Comparison of ENCODE assay signal across 32 mouse cellular contexts in the genomic region with DNA sequence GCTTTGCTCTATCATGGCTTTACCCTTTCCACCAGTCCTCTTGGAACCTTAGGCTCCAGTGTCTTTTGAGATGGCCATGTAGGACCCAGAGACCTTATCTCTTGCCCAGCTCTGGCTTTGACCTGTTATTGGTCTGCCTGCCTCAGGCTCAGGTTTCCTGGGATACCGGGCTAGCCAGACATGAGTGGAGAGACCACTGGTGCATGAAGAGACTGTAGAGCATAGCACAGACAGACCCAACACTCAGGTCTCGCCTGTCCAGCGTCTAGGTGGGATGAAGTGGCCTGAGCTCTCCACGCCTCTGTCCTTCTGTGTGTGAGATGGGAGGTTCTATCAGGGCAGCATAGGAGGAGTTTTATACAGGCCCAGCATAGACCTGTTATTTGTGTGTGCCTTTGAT. TPM values are rescaled to one million over a fixed set of nuclear protein-coding genes. Genes with fewer than 3 reads are reported as not detected.
DNase-seq lines count a peak whose midpoint lies in the region; ATAC-seq and TF ChIP-seq lines count a peak whose summit lies in the region.
"Had no signal": no experiment of that assay in that cellular context is flagged by ENCODE, and none has a peak within 500 bp of the region (broad histone marks: within the 10 kb centered on the region; RNA-seq: fewer than 3 reads in every experiment).

No protein-coding gene starts in this region.

- no peak overlapping the region for H3K4me3 ChIP-seq in heart, embryonic 13.5 days
- H3K4me3 ChIP-seq in kidney, embryonic 15.5 days (replicated peaks), result no peak overlapping the region
- H3K4me3 ChIP-seq in lung, embryonic 16.5 days (ENCODE audit: low read length), result no peak overlapping the region
- H3K4me3 ChIP-seq in lung, postnatal 0 days (ENCODE audit: low read depth, low read length), result no peak overlapping the region
- no peak overlapping the region for H3K4me3 ChIP-seq in embryonic facial prominence, embryonic 15.5 days (replicated peaks)
- H3K4me3 ChIP-seq: heart, adult 2 months; hindbrain, embryonic 15.5 days; limb, embryonic 13.5 days; midbrain, embryonic 12.5 days; neural tube, embryonic 15.5 days; stomach, embryonic 15.5 days had no signal

- H3K27ac ChIP-seq in heart, embryonic 13.5 days (replicated peaks), result 0 out of 2 replicates have a peak overlapping the region, but pooled peaks have one; percentile 25
- H3K27ac ChIP-seq in kidney, embryonic 15.5 days, result peak overlapping the region; percentile 94
- H3K27ac ChIP-seq in lung, embryonic 16.5 days (ENCODE audit: low read length), result peak overlapping the region; percentile 60
- H3K27ac ChIP-seq in lung, postnatal 0 days (ENCODE audit: low read length), result no peak overlapping the region
- 0 out of 2 replicates have a peak overlapping the region, but pooled peaks have one; percentile 23 for H3K27ac ChIP-seq in embryonic facial prominence, embryonic 15.5 days (replicated peaks)
- H3K27ac ChIP-seq: heart, adult 2 months; hindbrain, embryonic 15.5 days; limb, embryonic 13.5 days; liver, embryonic 14.5 days; midbrain, embryonic 12.5 days; neural tube, embryonic 15.5 days had no signal

- no peak for ATAC-seq in heart, embryonic 13.5 days (ENCODE audit: extremely low read depth, insufficient number of reproducible peaks, low FRiP score, low TSS enrichment)
- peak; percentile 80 for ATAC-seq in kidney, embryonic 15.5 days (replicated peaks; ENCODE audit: low FRiP score)
- ATAC-seq in lung, embryonic 16.5 days (ENCODE audit: low read depth), result no peak
- no peak for ATAC-seq in lung, postnatal 0 days
- ATAC-seq in embryonic facial prominence, embryonic 15.5 days (ENCODE audit: insufficient number of reproducible peaks, low FRiP score, low TSS enrichment, low read depth), result no peak
- ATAC-seq: Patski had no signal

- no peak for DNase-seq in heart, adult 8-10 months (ENCODE audit: low spot score)
- DNase-seq in kidney, adult 11 months, result no peak
- no peak for DNase-seq in lung, postnatal 0 days (ENCODE audit: low spot score)
- DNase-seq: adrenal gland, adult 2 months; B cell, adult 2 months; cerebellum, adult 11-12 months; cerebellum, postnatal 14 days; gastrocnemius, postnatal 14 days; heart, adult 2 months; heart, postnatal 10 days; layer of hippocampus, adult 9-11 months; lung, postnatal 14 days; right cerebral cortex, adult 18-20 months; right cerebral cortex, postnatal 4 days; thymus, adult 2 months; thymus, postnatal 4 days had no signal

- H3K4me2 ChIP-seq in heart, embryonic 13.5 days, result no peak overlapping the region
- peak overlapping the region; percentile 25; the same call in 1 of the 2 replicates for H3K4me2 ChIP-seq in kidney, embryonic 15.5 days
- no peak overlapping the region for H3K4me2 ChIP-seq in lung, embryonic 16.5 days (ENCODE audit: low read depth, low read length)
- no peak overlapping the region for H3K4me2 ChIP-seq in lung, postnatal 0 days (replicated peaks; ENCODE audit: low read depth, low read length)
- no peak overlapping the region for H3K4me2 ChIP-seq in embryonic facial prominence, embryonic 15.5 days (replicated peaks)
- H3K4me2 ChIP-seq: hindbrain, embryonic 15.5 days; midbrain, embryonic 12.5 days; neural tube, embryonic 15.5 days had no signal

- H3K4me1 ChIP-seq in heart, embryonic 13.5 days, result peaks cover 29% of the 10 kb centered on the region
- peaks cover 84% of the 10 kb centered on the region for H3K4me1 ChIP-seq in kidney, embryonic 15.5 days
- H3K4me1 ChIP-seq in lung, embryonic 16.5 days (replicated peaks; ENCODE audit: control insufficient read depth, insufficient read depth, low read length), result peaks cover 13% of the 10 kb centered on the region
- no peaks in the 10 kb centered on the region for H3K4me1 ChIP-seq in lung, postnatal 0 days (ENCODE audit: insufficient read depth, low read depth, low read length)
- peaks cover 13% of the 10 kb centered on the region for H3K4me1 ChIP-seq in embryonic facial prominence, embryonic 15.5 days

- no peak for TF ChIP-seq CTCF in lung, postnatal 0 days (IDR thresholded peaks at IDR 0.05)

- no peak for TF ChIP-seq EP300 in lung, postnatal 0 days (IDR thresholded peaks at IDR 0.05)

- no peaks in the 10 kb centered on the region for H3K36me3 ChIP-seq in heart, embryonic 13.5 days
- no peaks in the 10 kb centered on the region for H3K36me3 ChIP-seq in kidney, embryonic 15.5 days
- H3K36me3 ChIP-seq in lung, embryonic 16.5 days (ENCODE audit: control insufficient read depth, insufficient read depth, low read length), result no peaks in the 10 kb centered on the region
- H3K36me3 ChIP-seq in lung, postnatal 0 days (ENCODE audit: insufficient read depth, low read length), result no peaks in the 10 kb centered on the region
- no peaks in the 10 kb centered on the region for H3K36me3 ChIP-seq in embryonic facial prominence, embryonic 15.5 days
- H3K36me3 ChIP-seq: G1E; hindbrain, embryonic 15.5 days; limb, embryonic 13.5 days; stomach, embryonic 15.5 days had no signal

- H3K9me3 ChIP-seq in heart, embryonic 13.5 days, result no peaks in the 10 kb centered on the region
- H3K9me3 ChIP-seq in kidney, embryonic 15.5 days (replicated peaks), result no peaks in the 10 kb centered on the region
- no peaks in the 10 kb centered on the region for H3K9me3 ChIP-seq in lung, embryonic 16.5 days (ENCODE audit: control insufficient read depth, low read length)
- no peaks in the 10 kb centered on the region for H3K9me3 ChIP-seq in lung, postnatal 0 days (ENCODE audit: low read length)
- H3K9me3 ChIP-seq in embryonic facial prominence, embryonic 15.5 days (replicated peaks), result no peaks in the 10 kb centered on the region
- H3K9me3 ChIP-seq: G1E; hindbrain, embryonic 15.5 days; limb, embryonic 13.5 days; midbrain, embryonic 12.5 days; neural tube, embryonic 15.5 days; stomach, embryonic 15.5 days had no signal

- no peak overlapping the region for H3K9ac ChIP-seq in heart, embryonic 13.5 days
- H3K9ac ChIP-seq in kidney, embryonic 15.5 days, result no peak overlapping the region
- no peak overlapping the region for H3K9ac ChIP-seq in lung, embryonic 16.5 days (ENCODE audit: low read length)
- no peak overlapping the region for H3K9ac ChIP-seq in lung, postnatal 0 days (replicated peaks; ENCODE audit: low read depth)
- no peak overlapping the region for H3K9ac ChIP-seq in embryonic facial prominence, embryonic 15.5 days
- H3K9ac ChIP-seq: hindbrain, embryonic 15.5 days; limb, embryonic 13.5 days; liver, embryonic 14.5 days; midbrain, embryonic 12.5 days; neural tube, embryonic 15.5 days; stomach, embryonic 15.5 days had no signal

- peaks cover 19% of the 10 kb centered on the region for H3K27me3 ChIP-seq in heart, embryonic 13.5 days (replicated peaks)
- H3K27me3 ChIP-seq in kidney, embryonic 15.5 days, result peaks cover 3% of the 10 kb centered on the region; the same call in 1 of the 2 replicates
- no peaks in the 10 kb centered on the region for H3K27me3 ChIP-seq in lung, embryonic 16.5 days (ENCODE audit: control insufficient read depth, insufficient read depth, low read depth, low read length)
- H3K27me3 ChIP-seq in lung, postnatal 0 days (replicated peaks; ENCODE audit: insufficient read depth, low read length), result no peaks in the 10 kb centered on the region
- H3K27me3 ChIP-seq in embryonic facial prominence, embryonic 15.5 days, result no peaks in the 10 kb centered on the region
- H3K27me3 ChIP-seq: CH12.LX; hindbrain, embryonic 15.5 days; midbrain, embryonic 12.5 days; neural tube, embryonic 15.5 days; Patski had no signal

- WGBS in heart, embryonic 13.5 days, result 73% methylated on average over 4 of the region's 4 CpGs
- WGBS in kidney, embryonic 15.5 days, result 49% methylated on average over 4 of the region's 4 CpGs
- WGBS in lung, embryonic 16.5 days, result 73% methylated on average over 4 of the region's 4 CpGs
- 68% methylated on average over 4 of the region's 4 CpGs for WGBS in lung, postnatal 0 days
- 80% methylated on average over 4 of the region's 4 CpGs for WGBS in embryonic facial prominence, embryonic 15.5 days

RNA-seq across cellular contexts. Expression of a gene that starts 16.6 kb away (rescaled TPM):
- polyA plus RNA-seq in heart, embryonic 13.5 days (2015; fragmentation: Nextera tagmentation; extraction: Ambion mirVana), result 1.1 and 1.7 TPM in 2 replicates
- under 1 TPM in 2 of 4 experiments, not detected in 2; 0.16 to 0.22 TPM for total RNA-seq in heart, adult 8-10 months (2022)
- 4.7 and 5.0 TPM in 2 replicates for polyA plus RNA-seq in kidney, embryonic 15.5 days (2015; fragmentation: Nextera tagmentation; extraction: Ambion mirVana)
- polyA plus RNA-seq in lung, embryonic 16.5 days (2015; fragmentation: Nextera tagmentation; extraction: Ambion mirVana), result 0.96 and 1.2 TPM in 2 replicates
- polyA plus RNA-seq in lung, postnatal 0 days (2015; fragmentation: Nextera tagmentation; extraction: Ambion mirVana), result 1.6 and 2.0 TPM in 2 replicates
- polyA plus RNA-seq in embryonic facial prominence, embryonic 15.5 days (2015; fragmentation: Nextera tagmentation; extraction: Ambion mirVana), result 2.5 and 3.4 TPM in 2 replicates
- total RNA-seq: megakaryocyte, adult 5-6 weeks had no signal

RNA-seq across cellular contexts. Expression of a gene that starts 24.5 kb away (rescaled TPM):
- polyA plus RNA-seq in heart, embryonic 13.5 days (2015; fragmentation: Nextera tagmentation; extraction: Ambion mirVana), result 136 and 141 TPM in 2 replicates
- total RNA-seq in heart, adult 8-10 months (2022), result 100 to 1,000 TPM; 135 to 187 (median 158) TPM
- polyA plus RNA-seq in kidney, embryonic 15.5 days (2015; fragmentation: Nextera tagmentation; extraction: Ambion mirVana), result 157 and 175 TPM in 2 replicates
- 149 TPM in 2 replicates for polyA plus RNA-seq in lung, embryonic 16.5 days (2015; fragmentation: Nextera tagmentation; extraction: Ambion mirVana)
- 133 and 144 TPM in 2 replicates for polyA plus RNA-seq in lung, postnatal 0 days (2015; fragmentation: Nextera tagmentation; extraction: Ambion mirVana)
- 174 and 176 TPM in 2 replicates for polyA plus RNA-seq in embryonic facial prominence, embryonic 15.5 days (2015; fragmentation: Nextera tagmentation; extraction: Ambion mirVana)

RNA-seq across cellular contexts. Expression of a gene that starts 30.7 kb away (rescaled TPM):
- 17.0 and 17.5 TPM in 2 replicates for polyA plus RNA-seq in heart, embryonic 13.5 days (2015; fragmentation: Nextera tagmentation; extraction: Ambion mirVana)
- 1 to 10 TPM; 5.3 to 7.8 (median 6.3) TPM for total RNA-seq in heart, adult 8-10 months (2022)
- polyA plus RNA-seq in kidney, embryonic 15.5 days (2015; fragmentation: Nextera tagmentation; extraction: Ambion mirVana), result 38.2 and 45.2 TPM in 2 replicates
- polyA plus RNA-seq in lung, embryonic 16.5 days (2015; fragmentation: Nextera tagmentation; extraction: Ambion mirVana), result 23.4 and 29.4 TPM in 2 replicates
- polyA plus RNA-seq in lung, postnatal 0 days (2015; fragmentation: Nextera tagmentation; extraction: Ambion mirVana), result 4.5 and 6.0 TPM in 2 replicates
- polyA plus RNA-seq in embryonic facial prominence, embryonic 15.5 days (2015; fragmentation: Nextera tagmentation; extraction: Ambion mirVana), result 21.0 and 25.4 TPM in 2 replicates

RNA-seq across cellular contexts. Expression of a gene that starts 57.8 kb away (rescaled TPM):
- polyA plus RNA-seq in heart, embryonic 13.5 days (2015; fragmentation: Nextera tagmentation; extraction: Ambion mirVana), result not detected in 2 replicates
- total RNA-seq in heart, adult 8-10 months (2022), result not detected
- not detected in 2 replicates for polyA plus RNA-seq in kidney, embryonic 15.5 days (2015; fragmentation: Nextera tagmentation; extraction: Ambion mirVana)
- not detected in 2 replicates for polyA plus RNA-seq in lung, embryonic 16.5 days (2015; fragmentation: Nextera tagmentation; extraction: Ambion mirVana)
- not detected in 2 replicates for polyA plus RNA-seq in lung, postnatal 0 days (2015; fragmentation: Nextera tagmentation; extraction: Ambion mirVana)
- 0.38 and 0.47 TPM in 2 replicates for polyA plus RNA-seq in embryonic facial prominence, embryonic 15.5 days (2015; fragmentation: Nextera tagmentation; extraction: Ambion mirVana)
- total RNA-seq: adrenal gland, adult 2 months; gastrocnemius, postnatal 14 days; heart, adult 2 months; heart, postnatal 10 days; megakaryocyte, adult 5-6 weeks had no signal
- polyA plus RNA-seq: adrenal gland, adult 2 months; heart, adult 2 months; intestine, embryonic 16.5 days; large intestine, adult 2 months; stomach, embryonic 15.5 days had no signal
